Mouse (Mus musculus): ENCODE data around the gene Shoc2.

DNA sequence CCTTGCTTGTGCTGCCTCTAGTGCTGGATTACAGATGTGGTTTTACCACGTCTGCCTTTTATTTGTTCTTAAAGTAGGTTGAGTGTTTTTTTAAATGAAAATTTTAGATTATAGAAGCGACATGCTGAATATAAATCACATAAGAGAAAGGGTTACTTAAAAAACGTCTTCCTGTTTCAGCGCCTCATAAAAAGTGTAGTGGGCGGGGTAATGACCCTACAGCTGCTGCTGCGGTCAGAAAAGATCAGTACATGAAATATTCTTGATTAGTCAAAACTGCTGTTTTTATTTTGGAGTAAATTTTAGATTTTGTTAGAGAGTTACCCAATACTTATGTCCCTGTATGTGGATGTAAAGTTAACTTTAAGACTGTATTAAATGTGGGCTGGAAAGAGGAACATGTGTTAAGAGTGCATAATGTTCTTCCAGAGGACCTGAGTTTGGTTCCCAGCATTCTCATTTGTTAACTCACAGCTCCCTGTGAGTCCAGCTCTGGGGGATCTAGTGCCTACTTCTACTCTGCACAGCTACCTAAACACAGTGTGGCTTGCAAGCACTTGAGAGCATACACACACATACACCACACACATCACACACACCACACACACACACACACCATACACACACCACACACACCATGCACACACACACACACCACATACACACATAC lies 37.9 kb upstream of the Shoc2 start:
- no peak for TF ChIP-seq POLR2A (IDR thresholded peaks at IDR 0.05; ENCODE audit: borderline replicate concordance, low read depth, low read length)
- no peak for TF ChIP-seq CTCF (IDR thresholded peaks at IDR 0.05; ENCODE audit: low read depth, low read length)

Data from bone marrow macrophage, adult 2 months (primary cell).